Mouse (Mus musculus) lung, postnatal 0 days (tissue): ENCODE measurements around the gene Prr30. TPM values are rescaled to one million over a fixed set of nuclear protein-coding genes. Genes with fewer than 3 reads are reported as not detected.
"Not testable (repeated sequence)": the region's sequence is repeated elsewhere in the genome, so short reads cannot be mapped to it uniquely, and the experiment has no call there.

ENCODE experiments used
- ATAC-seq: fragments of 200-750 bp; cut with Nextera tagmentation; 2 replicates; pipeline ENCODE4 v1.8.0; 2017; ENCODE audit warnings: moderate library complexity
- DNase-seq: peaks from one replicate; pipeline ENCODE4 v3.0.0-alpha.2; 2016; ENCODE audit warnings: low spot score
- H3K27ac ChIP-seq: fragments of 300-500 bp; sonication (generic); 2 replicates; pipeline ENCODE4 v1.5.1; 2014; ENCODE audit warnings: antibody characterized with exemption, mild to moderate bottlenecking, low read length, mixed read lengths
- H3K27me3 ChIP-seq: fragments of 300-500 bp; sonication (generic); replicated peaks from 2 replicates; pipeline ENCODE4 v1.6.1; 2014; ENCODE audit warnings: low read length, mixed read lengths; ENCODE audit not compliant: insufficient read depth
- H3K36me3 ChIP-seq: fragments of 300-500 bp; sonication (generic); 2 replicates; pipeline ENCODE4 v1.6.1; 2014; ENCODE audit warnings: low read length, mixed read lengths; ENCODE audit not compliant: insufficient read depth
- H3K4me1 ChIP-seq: fragments of 300-500 bp; sonication (generic); 2 replicates; pipeline ENCODE4 v1.6.1; 2014; ENCODE audit warnings: antibody characterized with exemption, low read depth, low read length, mixed read lengths; ENCODE audit not compliant: insufficient read depth
- H3K4me2 ChIP-seq: fragments of 300-500 bp; sonication (generic); replicated peaks from 2 replicates; pipeline ENCODE4 v1.6.1; 2014; ENCODE audit warnings: low read depth, mild to moderate bottlenecking, low read length, moderate library complexity, mixed read lengths
- H3K4me3 ChIP-seq: fragments of 300-500 bp; sonication (generic); 2 replicates; pipeline ENCODE4 v1.5.1; 2014; ENCODE audit warnings: low read depth, low read length
- H3K9ac ChIP-seq: fragments of 300-500 bp; sonication (generic); replicated peaks from 2 replicates; pipeline ENCODE4 v1.6.1; 2014; ENCODE audit warnings: low read depth, mild to moderate bottlenecking
- H3K9me3 ChIP-seq: fragments of 300-500 bp; sonication (generic); 2 replicates; pipeline ENCODE4 v1.6.1; 2016; ENCODE audit warnings: low read length, mixed read lengths
- CTCF ChIP-seq: IDR thresholded peaks from 2 replicates; pipeline ENCODE4 v1.5.1; 2016; ENCODE audit warnings: antibody characterized with exemption, mild to moderate bottlenecking
- EP300 ChIP-seq: IDR thresholded peaks from 2 replicates; pipeline ENCODE4 v1.6.1; 2016; ENCODE audit warnings: antibody characterized with exemption, mild to moderate bottlenecking, control low read depth
- WGBS: fragments of 180-500 bp; shearing (Covaris S2); extraction: QIAGEN DNeasy Blood & Tissue Kit; methylation state at CpG from one replicate; pipeline ENCODE4 v1.1.7; 2014; 5-methylcytosine and 5-hydroxymethylcytosine counted together
- polyA plus RNA-seq: library from polyadenylated mRNA; unstranded; fragments of >200 nt; fragmentation: Nextera tagmentation; extraction: Ambion mirVana; gene quantifications from 2 replicates; pipeline ENCODE4 v1.2.1, GENCODE M21; 2015

The Prr30 gene
- not detected in 2 replicates for polyA plus RNA-seq

DNA sequence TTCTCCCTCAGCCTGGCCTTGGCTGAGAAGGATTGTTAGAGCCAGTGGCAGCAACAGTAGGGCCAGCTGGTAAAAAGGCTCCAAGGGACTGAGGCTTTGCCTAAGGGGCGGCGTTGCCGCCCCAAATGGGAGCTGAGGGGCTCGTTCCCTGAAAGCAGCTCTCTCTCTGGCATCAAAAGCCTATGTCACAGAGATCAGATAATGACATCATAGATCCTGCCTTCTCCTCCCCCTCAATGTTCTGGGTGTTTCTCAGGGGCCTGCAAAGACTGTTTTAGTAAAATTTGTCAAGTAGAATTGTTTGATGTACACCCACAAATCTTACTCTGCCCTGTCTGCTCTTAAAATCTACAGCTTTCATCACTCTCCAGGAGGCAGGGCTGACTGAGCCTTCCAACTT is at the start of gene Prr30:
Gene Prr30 (minus strand): TSS at position 101 of the 400 bp plus-strand sequence.
- DNase-seq (no peak), ATAC-seq (no peak)
- Histone ChIP-seq H3K36me3 (no peaks in the 10 kb centered on the region), H3K4me1 (no peaks in the 10 kb centered on the region), H3K4me3 (no peak within 1 kb of the TSS), H3K9ac (no peak within 1 kb of the TSS), H3K27ac (no peak within 1 kb of the TSS), H3K27me3 (no peaks in the 10 kb centered on the region), H3K4me2 (no peak within 1 kb of the TSS), H3K9me3 (no peaks in the 10 kb centered on the region)
- WGBS, result 60% methylated on average over 4 of the region's 4 CpGs
- TF ChIP-seq CTCF, result no peak
- TF ChIP-seq EP300, result no peak

DNA sequence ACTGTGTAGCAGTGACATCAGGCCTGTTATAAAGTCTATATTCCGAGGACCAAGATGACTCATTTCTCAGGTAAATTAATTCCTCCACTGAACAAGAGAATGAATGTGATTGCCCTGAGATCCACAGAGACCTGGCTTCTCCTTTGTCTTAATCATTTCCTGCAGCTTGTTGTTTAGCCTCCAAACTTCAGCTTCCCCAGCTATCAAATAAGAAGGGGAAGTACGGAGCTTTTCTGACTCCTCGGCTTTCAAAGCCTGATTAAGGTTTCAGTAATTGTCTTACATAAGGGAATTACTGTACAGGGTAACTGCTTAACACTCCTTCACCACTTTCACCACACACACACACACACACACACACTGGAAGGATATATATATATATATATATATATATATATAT is 46.7 kb upstream of the Prr30 start:
- Histone ChIP-seq H3K4me3 (no peak overlapping the region), H3K4me2 (no peak overlapping the region), H3K27ac (no peak overlapping the region), H3K4me1 (no peaks in the 10 kb centered on the region), H3K27me3 (no peaks in the 10 kb centered on the region), H3K9me3 (no peaks in the 10 kb centered on the region), H3K36me3 (no peaks in the 10 kb centered on the region), H3K9ac (no peak overlapping the region)
- DNase-seq (no peak), ATAC-seq (no peak)
- 62% methylated on average over 3 of the region's 3 CpGs for WGBS
- TF ChIP-seq EP300 (no peak), CTCF (no peak)

- no peaks in the 10 kb centered on the region for H3K9me3 ChIP-seq
- H3K4me3 ChIP-seq, result no peak overlapping the region
- no peaks in the 10 kb centered on the region for H3K4me1 ChIP-seq
- ATAC-seq, result no peak
- 58% methylated on average over 7 of the region's 7 CpGs for WGBS
- H3K27me3 ChIP-seq, result no peaks in the 10 kb centered on the region
- no peaks in the 10 kb centered on the region for H3K36me3 ChIP-seq
- H3K4me2 ChIP-seq, result no peak overlapping the region
- no peak overlapping the region for H3K27ac ChIP-seq
- DNase-seq, result no peak
- TF ChIP-seq EP300, result no peak
- no peak for TF ChIP-seq CTCF
- H3K9ac ChIP-seq, result no peak overlapping the region
Observed at GRCm38 (mm10) chr14:101245706-101246105, 45.6 kb upstream of the Prr30 start.

GRCm38 (mm10) chr14:101244441-101244840 is 44.3 kb upstream of the Prr30 start:
- DNase-seq, H3K9ac ChIP-seq, ATAC-seq, H3K4me2 ChIP-seq, H3K27ac ChIP-seq, H3K9me3 ChIP-seq, H3K36me3 ChIP-seq, H3K4me3 ChIP-seq, H3K27me3 ChIP-seq, H3K4me1 ChIP-seq: not testable (repeated sequence)
- WGBS, result 19% methylated on average over 3 of the region's 3 CpGs

DNA sequence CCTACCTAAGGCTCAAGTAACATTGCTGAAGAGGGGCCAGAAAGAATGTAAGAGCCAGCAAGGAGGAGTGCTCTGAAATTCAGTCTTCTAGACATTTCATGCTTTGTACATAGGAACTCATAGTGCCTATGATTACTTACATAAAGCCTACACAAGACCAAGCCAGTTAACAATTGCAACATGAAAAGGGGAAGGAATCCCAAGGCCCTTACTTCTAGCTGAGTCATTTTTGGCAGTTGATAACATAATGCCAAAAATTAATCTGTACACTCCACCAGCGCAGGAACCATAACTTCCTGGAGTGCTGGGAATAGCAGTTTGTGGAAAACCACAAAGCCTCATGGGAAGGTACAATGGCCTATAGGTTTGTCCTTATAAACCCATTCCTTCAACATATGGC is 37.8 kb upstream of the Prr30 start:
- Histone ChIP-seq H3K27me3 (no peaks in the 10 kb centered on the region), H3K4me3 (no peak overlapping the region), H3K27ac (no peak overlapping the region), H3K4me2 (no peak overlapping the region), H3K4me1 (no peaks in the 10 kb centered on the region), H3K9ac (no peak overlapping the region), H3K9me3 (no peaks in the 10 kb centered on the region), H3K36me3 (no peaks in the 10 kb centered on the region)
- DNase-seq (no peak), ATAC-seq (no peak)
- no peak for TF ChIP-seq EP300
- no peak for TF ChIP-seq CTCF
- WGBS, result 85% methylated on average over 1 of the region's 1 CpGs

DNA sequence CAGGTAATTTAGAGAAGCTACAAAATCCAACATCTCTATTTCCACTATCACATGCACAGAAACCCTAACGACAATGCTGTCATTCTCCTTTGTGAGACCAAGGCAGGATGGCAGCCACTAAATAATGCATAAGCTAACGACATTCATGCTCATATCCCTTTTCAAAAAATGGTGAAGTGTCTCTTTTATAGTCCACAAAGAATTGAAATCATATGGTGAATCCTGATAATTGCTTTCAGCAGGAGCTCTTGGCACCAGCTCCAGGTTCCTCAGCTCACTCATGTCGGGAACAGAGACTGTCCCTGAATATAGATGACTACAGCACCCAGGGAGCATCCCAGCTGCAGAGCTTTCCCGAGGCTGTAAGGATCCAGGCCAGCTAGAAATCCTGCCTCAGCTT is 28.9 kb upstream of the Prr30 start:
- H3K9ac ChIP-seq, result no peak overlapping the region
- no peaks in the 10 kb centered on the region for H3K9me3 ChIP-seq
- DNase-seq (no peak), ATAC-seq (no peak)
- 53% methylated on average over 4 of the region's 4 CpGs for WGBS
- H3K36me3 ChIP-seq, result no peaks in the 10 kb centered on the region
- H3K4me1 ChIP-seq, result no peaks in the 10 kb centered on the region
- no peaks in the 10 kb centered on the region for H3K27me3 ChIP-seq
- H3K4me3 ChIP-seq, result no peak overlapping the region
- no peak overlapping the region for H3K4me2 ChIP-seq
- TF ChIP-seq EP300 (no peak), CTCF (no peak)
- no peak overlapping the region for H3K27ac ChIP-seq

DNA sequence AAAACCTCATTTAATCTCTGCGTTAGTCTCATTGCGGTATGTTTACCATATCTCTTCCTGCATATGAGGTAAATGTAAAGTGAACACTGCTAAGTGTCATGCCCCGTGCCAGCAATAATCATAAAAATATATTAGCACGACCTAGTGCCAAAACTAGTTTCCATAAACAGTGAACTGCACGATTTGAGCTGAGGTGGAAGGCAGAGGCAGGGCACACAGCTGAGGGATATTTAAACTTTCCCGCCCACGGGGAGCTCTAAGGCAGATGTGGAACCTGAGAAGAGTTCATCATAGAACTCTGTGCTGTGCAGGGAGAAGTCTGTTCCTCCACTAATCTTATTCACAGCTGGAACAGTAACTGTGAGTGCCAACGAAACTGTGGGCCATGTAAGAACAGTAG is 22.2 kb upstream of the Prr30 start:
- no peak for DNase-seq
- H3K9me3 ChIP-seq, result no peaks in the 10 kb centered on the region

More for the DNA sequence above, 22.2 kb upstream of the Prr30 start:
- H3K4me3 ChIP-seq, result no peak overlapping the region
- TF ChIP-seq EP300 (no peak), CTCF (no peak)
- no peak overlapping the region for H3K27ac ChIP-seq
- no peaks in the 10 kb centered on the region for H3K4me1 ChIP-seq
- no peaks in the 10 kb centered on the region for H3K36me3 ChIP-seq
- no peaks in the 10 kb centered on the region for H3K27me3 ChIP-seq
- no peak overlapping the region for H3K4me2 ChIP-seq
- no peak overlapping the region for H3K9ac ChIP-seq
- WGBS, result 43% methylated on average over 8 of the region's 8 CpGs
- no peak for ATAC-seq
